Mouse (Mus musculus) lung, postnatal 0 days (tissue): Measurements from ENCODE around the gene Gpatch1.

ENCODE experiments used
- CTCF ChIP-seq: IDR thresholded peaks from 2 replicates; pipeline ENCODE4 v1.5.1; 2016; ENCODE audit warnings: antibody characterized with exemption, mild to moderate bottlenecking
- EP300 ChIP-seq: IDR thresholded peaks from 2 replicates; pipeline ENCODE4 v1.6.1; 2016; ENCODE audit warnings: antibody characterized with exemption, mild to moderate bottlenecking, control low read depth

GRCm38 (mm10) chr7:35344785-35345330 is 26.6 kb upstream of the Gpatch1 start:
- no peak for TF ChIP-seq CTCF
- no peak for TF ChIP-seq EP300
